Mouse (Mus musculus) monocyte, adult 59 days (primary cell): ENCODE data around the gene Sod3. TPM values are rescaled to one million over a fixed set of nuclear protein-coding genes. Genes with fewer than 3 reads are reported as not detected.

ENCODE experiments used
- total RNA-seq, 2 experiments: library from RNA; stranded (reverse); gene quantifications; one replicate each; pipeline ENCODE4 v1.2.4; 2023

The Sod3 gene
- under 1 TPM; 0.36 to 0.58 TPM for total RNA-seq

GRCm38 (mm10) chr5:52363468-52364150 is at the start of gene Sod3:
Gene Sod3 (plus strand): TSS chr5:52363791.

Other genes with a start within 250 kb of the Sod3 start
- 100 to 1,000 TPM; 175 to 182 TPM for gene Dhx15, start 173.3 kb upstream of the Sod3 start, total RNA-seq
- gene Ccdc149, start 107.7 kb downstream of the Sod3 start, total RNA-seq, result under 1 TPM; 0.30 to 0.63 TPM
- not detected for gene Lgi2, start 202.7 kb downstream of the Sod3 start, total RNA-seq